Mouse (Mus musculus): Measurements from ENCODE around the gene Txndc17. TPM values are rescaled to one million over a fixed set of nuclear protein-coding genes. Genes with fewer than 3 reads are reported as not detected.

The Txndc17 gene
- total and polyA plus RNA-seq, 2 experiments from 2014 or later, result 54.1 to 137 TPM

- H3K9ac ChIP-seq (replicated peaks; ENCODE audit: low read length, poor library complexity, severe bottlenecking), result no peak overlapping the region
- H3K36me3 ChIP-seq (ENCODE audit: insufficient read depth, low read length), result no peaks in the 10 kb centered on the region
- H3K9me3 ChIP-seq (ENCODE audit: low read length), result no peaks in the 10 kb centered on the region
- WGBS, result 38% methylated on average over 10 of the region's 10 CpGs
- H3K4me2 ChIP-seq (ENCODE audit: low read depth, low read length, poor library complexity, severe bottlenecking), result no peak overlapping the region
- ATAC-seq (ENCODE audit: low FRiP score) (peak; percentile 58; the same call in 1 of the 2 replicates), DNase-seq (ENCODE audit: low spot score) (peak; percentile 88)
- H3K27me3 ChIP-seq (ENCODE audit: insufficient read depth, low read length), result no peaks in the 10 kb centered on the region
- H3K27ac ChIP-seq (ENCODE audit: low read depth, low read length), result no peak overlapping the region
- TF ChIP-seq CTCF (IDR thresholded peaks at IDR 0.05), result no peak
- no peaks in the 10 kb centered on the region for H3K4me1 ChIP-seq (ENCODE audit: insufficient read depth, low read length)
- H3K4me3 ChIP-seq (ENCODE audit: low read depth, low read length), result no peak overlapping the region
These were observed 18.9 kb downstream of the Txndc17 start for GRCm38 (mm10) chr11:72226020-72226791.

DNA sequence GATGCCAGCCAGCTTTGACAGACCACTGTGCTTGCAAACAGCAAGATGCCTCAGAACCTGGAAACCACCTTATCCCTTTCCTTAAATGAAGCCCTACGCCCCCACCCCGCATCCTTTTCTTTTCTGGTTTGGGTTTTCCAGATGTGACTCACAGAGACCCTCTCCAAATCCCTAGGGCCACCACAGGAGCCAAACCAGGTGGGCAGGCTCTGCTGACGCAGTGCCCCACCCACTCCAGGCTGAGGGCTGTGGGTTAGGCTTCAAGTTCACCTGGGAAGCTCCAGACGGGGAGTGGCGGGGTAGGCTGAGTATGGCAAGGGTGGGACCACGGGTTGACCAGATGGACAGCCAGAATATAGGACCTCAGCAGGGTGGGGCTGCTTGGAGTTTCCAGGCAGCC is 19.6 kb downstream of the Txndc17 start:
- Histone ChIP-seq H3K4me2 (ENCODE audit: low read depth, low read length, poor library complexity, severe bottlenecking) (no peak overlapping the region), H3K36me3 (ENCODE audit: insufficient read depth, low read length) (no peaks in the 10 kb centered on the region), H3K27me3 (ENCODE audit: insufficient read depth, low read length) (no peaks in the 10 kb centered on the region), H3K9ac (replicated peaks; ENCODE audit: low read length, poor library complexity, severe bottlenecking) (no peak overlapping the region), H3K27ac (ENCODE audit: low read depth, low read length) (no peak overlapping the region), H3K4me1 (ENCODE audit: insufficient read depth, low read length) (no peaks in the 10 kb centered on the region), H3K9me3 (ENCODE audit: low read length) (no peaks in the 10 kb centered on the region), H3K4me3 (ENCODE audit: low read depth, low read length) (no peak overlapping the region)
- WGBS, result 84% methylated on average over 6 of the region's 6 CpGs
- no peak for DNase-seq (ENCODE audit: low spot score)
- TF ChIP-seq CTCF (IDR thresholded peaks at IDR 0.05), result no peak
- ATAC-seq (ENCODE audit: low FRiP score), result no peak

DNA sequence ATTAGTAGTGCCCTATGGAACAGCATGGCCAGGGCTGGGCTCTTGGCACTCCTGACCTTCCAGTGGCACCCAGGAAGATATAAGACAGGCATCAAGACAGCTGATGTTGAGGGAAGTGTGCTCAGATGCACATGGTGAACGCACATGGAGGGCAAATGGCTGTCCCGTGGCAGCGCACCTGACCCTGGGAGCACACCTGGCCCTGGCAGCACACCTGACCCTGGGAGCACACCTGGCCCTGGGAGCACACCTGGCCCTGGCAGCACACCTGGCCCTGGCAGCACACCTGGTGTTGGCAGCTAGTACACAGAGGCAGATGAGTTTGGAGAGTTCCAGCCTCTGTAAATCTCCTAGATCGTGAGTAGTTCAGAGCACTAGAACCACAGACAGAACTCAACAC is 21.2 kb downstream of the Txndc17 start:
- no peaks in the 10 kb centered on the region for H3K36me3 ChIP-seq (ENCODE audit: insufficient read depth, low read length)
- no peaks in the 10 kb centered on the region for H3K4me1 ChIP-seq (ENCODE audit: insufficient read depth, low read length)
- ATAC-seq (ENCODE audit: low FRiP score) (no peak), DNase-seq (ENCODE audit: low spot score) (no peak)
- no peak for TF ChIP-seq CTCF (IDR thresholded peaks at IDR 0.05)
- no peak overlapping the region for H3K9ac ChIP-seq (replicated peaks; ENCODE audit: low read length, poor library complexity, severe bottlenecking)
- WGBS, result 92% methylated on average over 4 of the region's 4 CpGs
- no peak overlapping the region for H3K27ac ChIP-seq (ENCODE audit: low read depth, low read length)
- no peak overlapping the region for H3K4me2 ChIP-seq (ENCODE audit: low read depth, low read length, poor library complexity, severe bottlenecking)
- H3K27me3 ChIP-seq (ENCODE audit: insufficient read depth, low read length), result no peaks in the 10 kb centered on the region
- no peaks in the 10 kb centered on the region for H3K9me3 ChIP-seq (ENCODE audit: low read length)
- no peak overlapping the region for H3K4me3 ChIP-seq (ENCODE audit: low read depth, low read length)

- H3K9ac ChIP-seq (replicated peaks; ENCODE audit: low read length, poor library complexity, severe bottlenecking), result no peak overlapping the region
- no peak for DNase-seq (ENCODE audit: low spot score)
- H3K9me3 ChIP-seq (ENCODE audit: low read length), result no peaks in the 10 kb centered on the region
- H3K4me1 ChIP-seq (ENCODE audit: insufficient read depth, low read length), result no peaks in the 10 kb centered on the region
- TF ChIP-seq CTCF (IDR thresholded peaks at IDR 0.05), result no peak
- 80% methylated on average over 7 of the region's 7 CpGs for WGBS
- no peak overlapping the region for H3K4me2 ChIP-seq (ENCODE audit: low read depth, low read length, poor library complexity, severe bottlenecking)
- no peaks in the 10 kb centered on the region for H3K36me3 ChIP-seq (ENCODE audit: insufficient read depth, low read length)
- H3K27me3 ChIP-seq (ENCODE audit: insufficient read depth, low read length), result no peaks in the 10 kb centered on the region
- H3K27ac ChIP-seq (ENCODE audit: low read depth, low read length), result no peak overlapping the region
- no peak overlapping the region for H3K4me3 ChIP-seq (ENCODE audit: low read depth, low read length)
- no peak for ATAC-seq (ENCODE audit: low FRiP score)
These were observed 24.7 kb downstream of the Txndc17 start for GRCm38 (mm10) chr11:72232068-72232467.

- no peaks in the 10 kb centered on the region for H3K9me3 ChIP-seq (ENCODE audit: low read length)
These were observed 25.6 kb downstream of the Txndc17 start for GRCm38 (mm10) chr11:72232991-72233390.

DNA sequence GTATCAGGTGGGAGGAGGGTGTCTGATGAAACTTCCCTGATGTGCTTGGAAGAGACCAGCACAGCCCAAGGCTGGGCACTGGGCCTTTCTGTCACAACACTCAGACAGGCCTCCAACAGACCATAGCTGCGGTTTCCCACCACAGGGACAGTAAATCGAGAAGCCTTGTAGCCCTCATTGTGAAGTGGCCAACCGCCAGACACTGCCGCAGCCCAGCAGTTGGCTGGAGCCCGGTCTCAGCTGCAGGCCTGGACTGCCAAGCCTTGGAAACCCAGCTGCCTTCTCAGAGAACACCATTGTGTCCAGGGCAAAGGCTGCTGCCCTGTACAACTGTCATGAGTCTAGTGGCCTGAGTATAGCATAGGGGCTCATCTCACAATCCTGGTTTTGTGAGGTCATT is 26.7 kb downstream of the Txndc17 start:
- Histone ChIP-seq H3K9ac (replicated peaks; ENCODE audit: low read length, poor library complexity, severe bottlenecking) (no peak overlapping the region), H3K4me3 (ENCODE audit: low read depth, low read length) (no peak overlapping the region), H3K9me3 (ENCODE audit: low read length) (no peaks in the 10 kb centered on the region), H3K27me3 (ENCODE audit: insufficient read depth, low read length) (no peaks in the 10 kb centered on the region), H3K36me3 (ENCODE audit: insufficient read depth, low read length) (no peaks in the 10 kb centered on the region), H3K4me2 (ENCODE audit: low read depth, low read length, poor library complexity, severe bottlenecking) (no peak overlapping the region), H3K27ac (ENCODE audit: low read depth, low read length) (no peak overlapping the region), H3K4me1 (ENCODE audit: insufficient read depth, low read length) (no peaks in the 10 kb centered on the region)
- 49% methylated on average over 5 of the region's 5 CpGs for WGBS
- ATAC-seq (ENCODE audit: low FRiP score) (peak; percentile 38; the same call in 1 of the 2 replicates), DNase-seq (ENCODE audit: low spot score) (peak; percentile 77)
- no peak for TF ChIP-seq CTCF (IDR thresholded peaks at IDR 0.05)

More at GRCm38 (mm10) chr11:72232991-72233390, 25.6 kb downstream of the Txndc17 start:
- DNase-seq (ENCODE audit: low spot score) (no peak), ATAC-seq (ENCODE audit: low FRiP score) (no peak)
- H3K36me3 ChIP-seq (ENCODE audit: insufficient read depth, low read length), result no peaks in the 10 kb centered on the region
- no peak overlapping the region for H3K27ac ChIP-seq (ENCODE audit: low read depth, low read length)
- H3K4me2 ChIP-seq (ENCODE audit: low read depth, low read length, poor library complexity, severe bottlenecking), result no peak overlapping the region
- H3K27me3 ChIP-seq (ENCODE audit: insufficient read depth, low read length), result no peaks in the 10 kb centered on the region
- H3K4me3 ChIP-seq (ENCODE audit: low read depth, low read length), result no peak overlapping the region
- H3K9ac ChIP-seq (replicated peaks; ENCODE audit: low read length, poor library complexity, severe bottlenecking), result no peak overlapping the region
- no peaks in the 10 kb centered on the region for H3K4me1 ChIP-seq (ENCODE audit: insufficient read depth, low read length)
- TF ChIP-seq CTCF (IDR thresholded peaks at IDR 0.05), result no peak
- 60% methylated on average over 1 of the region's 1 CpGs for WGBS
